In genomic region chr14:61647881-61648684, GRCm38 (mm10) we compare ENCODE assay signal across 8 mouse cellular contexts. TPM values are rescaled to one million over a fixed set of nuclear protein-coding genes. Genes with fewer than 3 reads are reported as not detected.
A peak's percentile ranks its signal among the peaks of the same experiment; 100 is the strongest.
DNase-seq lines count a peak whose midpoint lies in the region; ATAC-seq and TF ChIP-seq lines count a peak whose summit lies in the region.

No protein-coding gene starts in this region.

- DNase-seq in B cell, adult 2 months, result peak; percentile 32 to 42
- peak; percentile 83 for DNase-seq in adrenal gland, adult 2 months
- peak; percentile 60 for DNase-seq in embryonic facial prominence, embryonic 11.5 days (ENCODE audit: low spot score)
- DNase-seq in lung, embryonic 14.5 days, result peak; percentile 78
- peak; percentile 43 to 49 for DNase-seq in thymus, postnatal 10 days (ENCODE audit: low spot score in 2 of 2)

- peak overlapping the region; percentile 96 for H3K27ac ChIP-seq in embryonic facial prominence, embryonic 11.5 days (replicated peaks; ENCODE audit: low read depth, low read length)
- H3K27ac ChIP-seq in heart, embryonic 11.5 days (ENCODE audit: low read depth, low read length), result peak overlapping the region; percentile 96
- peak overlapping the region; percentile 98 for H3K27ac ChIP-seq in kidney, embryonic 15.5 days
- H3K27ac ChIP-seq in lung, embryonic 14.5 days (ENCODE audit: low read depth), result peak overlapping the region; percentile 98
- peak overlapping the region; percentile 75 for H3K27ac ChIP-seq in neural tube, embryonic 15.5 days (replicated peaks)

- peak overlapping the region; percentile 95 for H3K4me3 ChIP-seq in embryonic facial prominence, embryonic 11.5 days (ENCODE audit: low read depth, low read length)
- peak overlapping the region; percentile 82 for H3K4me3 ChIP-seq in heart, embryonic 11.5 days (ENCODE audit: low read depth, low read length)
- H3K4me3 ChIP-seq in kidney, embryonic 15.5 days (replicated peaks), result peak overlapping the region; percentile 94
- H3K4me3 ChIP-seq in lung, embryonic 14.5 days (ENCODE audit: low read depth, low read length), result peak overlapping the region; percentile 91
- H3K4me3 ChIP-seq in neural tube, embryonic 15.5 days (replicated peaks), result peak overlapping the region; percentile 60

- WGBS in embryonic facial prominence, embryonic 11.5 days, result under 1% methylated on average over 74 of the region's 95 CpGs
- under 1% methylated on average over 89 of the region's 95 CpGs for WGBS in heart, embryonic 11.5 days (ENCODE audit: insufficient replicate concordance)
- under 1% methylated on average over 90 of the region's 95 CpGs for WGBS in kidney, embryonic 15.5 days
- under 1% methylated on average over 87 of the region's 95 CpGs for WGBS in lung, embryonic 14.5 days
- under 1% methylated on average over 86 of the region's 95 CpGs for WGBS in neural tube, embryonic 15.5 days

- H3K27me3 ChIP-seq in embryonic facial prominence, embryonic 11.5 days (ENCODE audit: control insufficient read depth, insufficient read depth, low read length), result no peaks in the 10 kb centered on the region
- no peaks in the 10 kb centered on the region for H3K27me3 ChIP-seq in heart, embryonic 11.5 days (ENCODE audit: control insufficient read depth, insufficient read depth, low read length)
- no peaks in the 10 kb centered on the region for H3K27me3 ChIP-seq in kidney, embryonic 15.5 days
- no peaks in the 10 kb centered on the region for H3K27me3 ChIP-seq in lung, embryonic 14.5 days (ENCODE audit: insufficient read depth, low read length)
- no peaks in the 10 kb centered on the region for H3K27me3 ChIP-seq in neural tube, embryonic 15.5 days (replicated peaks)

- no peaks in the 10 kb centered on the region for H3K4me1 ChIP-seq in embryonic facial prominence, embryonic 11.5 days (ENCODE audit: control insufficient read depth, insufficient read depth, low read length)
- peaks cover 4% of the 10 kb centered on the region; the same call in 1 of the 2 replicates for H3K4me1 ChIP-seq in heart, embryonic 11.5 days (ENCODE audit: control insufficient read depth, insufficient read depth, low read length)
- peaks cover 11% of the 10 kb centered on the region; the same call in 1 of the 2 replicates for H3K4me1 ChIP-seq in kidney, embryonic 15.5 days
- no peaks in the 10 kb centered on the region for H3K4me1 ChIP-seq in lung, embryonic 14.5 days (ENCODE audit: insufficient read depth)
- H3K4me1 ChIP-seq in neural tube, embryonic 15.5 days, result peaks cover 13% of the 10 kb centered on the region

- peak overlapping the region; percentile 96 for H3K9ac ChIP-seq in embryonic facial prominence, embryonic 11.5 days (replicated peaks; ENCODE audit: low read length)
- H3K9ac ChIP-seq in heart, embryonic 11.5 days (ENCODE audit: low read depth, low read length), result peak overlapping the region; percentile 95
- peak overlapping the region; percentile 98 for H3K9ac ChIP-seq in kidney, embryonic 15.5 days
- peak overlapping the region; percentile 98 for H3K9ac ChIP-seq in lung, embryonic 14.5 days
- peak overlapping the region; percentile 64 for H3K9ac ChIP-seq in neural tube, embryonic 15.5 days (replicated peaks)

- peak; percentile 75; the same call in 1 of the 2 replicates for ATAC-seq in embryonic facial prominence, embryonic 11.5 days (replicated peaks; ENCODE audit: insufficient number of reproducible peaks, low FRiP score, low TSS enrichment, low read depth)
- peak; percentile 82 for ATAC-seq in heart, embryonic 11.5 days (replicated peaks; ENCODE audit: insufficient number of reproducible peaks, low FRiP score, low TSS enrichment)
- peak; percentile 83 for ATAC-seq in kidney, embryonic 15.5 days (replicated peaks; ENCODE audit: low FRiP score)
- peak; percentile 71 for ATAC-seq in lung, embryonic 14.5 days (ENCODE audit: insufficient read depth)
- ATAC-seq in neural tube, embryonic 15.5 days (ENCODE audit: low FRiP score), result peak; percentile 71

- no peak for TF ChIP-seq CTCF in lung, embryonic 14.5 days (IDR thresholded peaks at IDR 0.05; ENCODE audit: low read depth)

- no peaks in the 10 kb centered on the region for H3K36me3 ChIP-seq in embryonic facial prominence, embryonic 11.5 days (replicated peaks; ENCODE audit: control insufficient read depth, insufficient read depth, low read depth, low read length)
- no peaks in the 10 kb centered on the region for H3K36me3 ChIP-seq in heart, embryonic 11.5 days (ENCODE audit: control insufficient read depth, insufficient read depth, low read length)
- H3K36me3 ChIP-seq in kidney, embryonic 15.5 days, result no peaks in the 10 kb centered on the region
- H3K36me3 ChIP-seq in lung, embryonic 14.5 days (ENCODE audit: insufficient read depth), result no peaks in the 10 kb centered on the region
- H3K36me3 ChIP-seq in neural tube, embryonic 15.5 days, result no peaks in the 10 kb centered on the region

- peak overlapping the region; percentile 65 for H3K4me2 ChIP-seq in embryonic facial prominence, embryonic 11.5 days (ENCODE audit: low read depth, low read length)
- peak overlapping the region; percentile 90 for H3K4me2 ChIP-seq in heart, embryonic 11.5 days
- H3K4me2 ChIP-seq in kidney, embryonic 15.5 days, result peak overlapping the region; percentile 69
- H3K4me2 ChIP-seq in lung, embryonic 14.5 days, result peak overlapping the region; percentile 78
- peak overlapping the region; percentile 91 for H3K4me2 ChIP-seq in neural tube, embryonic 15.5 days

- no peaks in the 10 kb centered on the region for H3K9me3 ChIP-seq in embryonic facial prominence, embryonic 11.5 days (replicated peaks; ENCODE audit: control insufficient read depth, low read length)
- H3K9me3 ChIP-seq in heart, embryonic 11.5 days (replicated peaks; ENCODE audit: control insufficient read depth, low read length), result no peaks in the 10 kb centered on the region
- H3K9me3 ChIP-seq in kidney, embryonic 15.5 days (replicated peaks), result no peaks in the 10 kb centered on the region
- no peaks in the 10 kb centered on the region for H3K9me3 ChIP-seq in lung, embryonic 14.5 days (ENCODE audit: low read depth, low read length)
- H3K9me3 ChIP-seq in neural tube, embryonic 15.5 days (replicated peaks), result no peaks in the 10 kb centered on the region

RNA-seq across cellular contexts. Expression of gene Kcnrg, which starts 40.8 kb away (rescaled TPM):
- total RNA-seq in adrenal gland, adult 2 months (2021), result under 1 TPM in 1 of 2 experiments, not detected in 1; 0.35 TPM
- polyA plus RNA-seq in adrenal gland, adult 2 months (2012; rRNA removed), result 0.06 TPM in 2 replicates
- polyA plus RNA-seq in embryonic facial prominence, embryonic 11.5 days (2014; fragmentation: Nextera tagmentation; extraction: Ambion mirVana), result 0.53 and 0.89 TPM in 2 replicates
- 0.44 and 0.64 TPM in 2 replicates for polyA plus RNA-seq in heart, embryonic 11.5 days (2014; fragmentation: Nextera tagmentation; extraction: Ambion mirVana)
- 0.57 and 0.72 TPM in 2 replicates for polyA plus RNA-seq in kidney, embryonic 15.5 days (2015; fragmentation: Nextera tagmentation; extraction: Ambion mirVana)
- 0.74 and 0.93 TPM in 2 replicates for polyA plus RNA-seq in lung, embryonic 14.5 days (2014; fragmentation: Nextera tagmentation; extraction: Ambion mirVana)
- 2.1 and 2.2 TPM in 2 replicates for polyA plus RNA-seq in neural tube, embryonic 15.5 days (2015; fragmentation: Nextera tagmentation; extraction: Ambion mirVana)

RNA-seq across cellular contexts. Expression of gene Trim13, which starts 50.0 kb away (rescaled TPM):
- total RNA-seq in adrenal gland, adult 2 months (2021), result 1 to 10 TPM; 7.0 to 9.0 TPM
- polyA plus RNA-seq in adrenal gland, adult 2 months (2012; rRNA removed), result 0.50 and 0.83 TPM in 2 replicates
- 25.7 and 28.2 TPM in 2 replicates for polyA plus RNA-seq in embryonic facial prominence, embryonic 11.5 days (2014; fragmentation: Nextera tagmentation; extraction: Ambion mirVana)
- 14.3 and 16.1 TPM in 2 replicates for polyA plus RNA-seq in heart, embryonic 11.5 days (2014; fragmentation: Nextera tagmentation; extraction: Ambion mirVana)
- 16.0 and 16.3 TPM in 2 replicates for polyA plus RNA-seq in kidney, embryonic 15.5 days (2015; fragmentation: Nextera tagmentation; extraction: Ambion mirVana)
- polyA plus RNA-seq in lung, embryonic 14.5 days (2014; fragmentation: Nextera tagmentation; extraction: Ambion mirVana), result 15.1 and 18.9 TPM in 2 replicates
- 38.2 and 44.8 TPM in 2 replicates for polyA plus RNA-seq in neural tube, embryonic 15.5 days (2015; fragmentation: Nextera tagmentation; extraction: Ambion mirVana)

Comparison
In these comparisons a context has a peak if more than half of its experiments do, and no peak if none do; other contexts are left out.
1. Peak in every context shown above with its lines: DNase-seq, ATAC-seq, H3K4me3 ChIP-seq and H3K27ac ChIP-seq.